Mouse (Mus musculus): Measurements from ENCODE around the gene Gpx8.
A peak's percentile ranks its signal among the peaks of the same experiment; 100 is the strongest.

Gene Gpx8

GRCm38 (mm10) chr13:113046211-113046883 lies at the start of gene Gpx8:
Gpx8 (minus strand) TSS chr13:113046410.
- DNase-seq (ENCODE audit: low read depth, low spot score), result peak; percentile 66

- no peak for DNase-seq (ENCODE audit: low read depth, low spot score)
Measured at GRCm38 (mm10) chr13:113094618-113095017, 48.4 kb upstream of the Gpx8 start.

GRCm38 (mm10) chr13:113090489-113090888 lies 44.3 kb upstream of the Gpx8 start:
- no peak for DNase-seq (ENCODE audit: low read depth, low spot score)

DNA sequence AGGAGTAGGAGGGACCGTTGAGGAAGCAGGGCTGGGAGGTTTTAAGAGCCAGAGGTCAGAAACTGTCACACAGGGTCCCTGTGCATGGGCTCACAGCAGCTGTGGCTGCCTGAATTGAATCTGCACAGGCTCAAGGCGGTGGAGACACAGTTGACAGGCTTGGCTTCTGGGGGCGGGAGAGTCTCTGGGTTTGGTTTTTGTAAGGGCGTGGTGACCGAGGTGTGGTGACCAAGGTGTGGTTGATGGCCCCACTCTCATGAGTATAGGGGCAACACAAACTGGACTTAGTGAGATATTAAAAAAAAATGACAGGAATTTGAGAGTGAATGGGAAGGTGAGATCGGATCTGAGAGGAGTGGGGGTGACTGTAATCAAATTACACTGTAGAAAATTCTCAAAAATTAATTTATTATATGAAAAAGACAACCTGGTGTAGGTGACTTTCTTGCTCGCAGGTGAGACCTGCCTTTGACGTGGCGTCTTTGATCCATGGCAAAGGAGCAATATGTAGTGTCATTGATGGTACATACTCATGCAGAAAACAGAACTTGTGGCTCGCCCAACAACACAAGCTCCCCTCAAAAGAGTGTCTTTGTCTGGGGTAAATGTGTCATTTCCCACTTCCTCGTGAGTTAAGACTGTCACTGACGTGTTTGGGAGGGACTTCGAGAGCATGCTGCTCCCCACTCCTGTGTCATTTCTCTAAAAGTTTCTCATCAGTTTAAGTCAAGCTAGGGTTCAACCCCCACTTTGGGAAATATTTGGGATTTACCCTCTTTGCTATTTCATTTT lies 41.2 kb upstream of the Gpx8 start:
- DNase-seq (ENCODE audit: low read depth, low spot score), result no peak

- no peak for DNase-seq (ENCODE audit: low read depth, low spot score)
Measured at GRCm38 (mm10) chr13:113084732-113085131, 38.5 kb upstream of the Gpx8 start.

DNA sequence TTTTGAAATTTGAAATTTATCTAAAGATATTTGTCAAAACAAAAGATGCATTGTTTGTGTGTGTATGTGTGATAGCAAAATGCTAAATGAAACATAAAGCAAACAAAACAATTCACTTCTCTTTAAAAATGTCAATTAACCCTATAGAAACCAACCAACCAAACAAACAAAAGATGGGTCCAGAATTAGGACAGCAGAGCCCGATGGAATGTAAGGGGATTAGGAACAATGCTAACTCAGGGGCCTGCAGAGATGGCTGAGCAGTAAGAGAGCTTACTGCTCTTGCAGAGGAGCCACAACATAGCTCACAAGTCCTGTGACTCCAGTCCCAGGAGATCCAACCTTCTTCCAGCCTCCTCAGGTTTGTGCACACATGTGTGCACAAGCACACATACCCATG lies 35.9 kb upstream of the Gpx8 start:
- DNase-seq (ENCODE audit: low read depth, low spot score), result no peak

DNA sequence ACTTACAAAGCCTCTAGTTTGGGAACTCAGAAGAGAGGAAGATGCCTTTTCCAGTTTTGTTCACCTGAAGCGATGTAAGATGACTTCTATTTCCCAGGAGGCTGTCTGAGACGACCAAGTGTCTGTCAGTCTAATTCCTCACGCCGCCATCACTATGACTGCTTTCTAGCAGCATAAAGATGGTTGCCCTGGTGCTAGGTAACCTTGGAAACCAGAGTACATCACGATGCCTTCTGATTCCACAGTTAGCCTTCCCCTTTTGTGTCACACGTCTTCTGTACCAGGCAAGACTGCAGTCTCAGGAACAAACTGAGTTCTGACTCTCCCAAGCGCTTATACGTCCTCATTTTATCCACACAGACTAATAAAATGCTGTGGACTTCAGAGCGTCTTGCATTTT lies 32.8 kb upstream of the Gpx8 start:
- no peak for DNase-seq (ENCODE audit: low read depth, low spot score)

DNA sequence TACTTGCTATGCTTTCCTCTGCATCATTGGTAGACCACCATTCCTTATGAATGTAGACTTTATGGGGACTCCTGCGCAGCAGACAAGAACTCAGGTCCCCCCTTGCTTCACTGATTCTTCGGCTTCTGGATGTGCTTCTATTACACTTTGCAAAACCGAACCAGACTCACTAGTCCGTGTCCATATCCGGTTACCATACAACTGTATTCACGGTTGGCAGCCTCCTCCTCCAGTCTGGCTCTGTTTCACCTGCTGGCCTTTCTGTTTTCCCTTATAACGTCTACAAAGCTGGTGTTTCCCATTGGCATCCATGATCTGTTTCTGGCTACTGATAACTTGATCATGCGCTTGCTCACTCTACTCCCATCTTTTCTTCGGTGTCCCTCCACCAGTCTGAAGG lies 18.3 kb upstream of the Gpx8 start:
- DNase-seq (ENCODE audit: low read depth, low spot score), result no peak

GRCm38 (mm10) chr13:113061746-113062145 lies 15.5 kb upstream of the Gpx8 start:
- DNase-seq (ENCODE audit: low read depth, low spot score), result no peak

- DNase-seq (ENCODE audit: low read depth, low spot score), result no peak
Measured at GRCm38 (mm10) chr13:113055826-113056225, 9.6 kb upstream of the Gpx8 start.

DNA sequence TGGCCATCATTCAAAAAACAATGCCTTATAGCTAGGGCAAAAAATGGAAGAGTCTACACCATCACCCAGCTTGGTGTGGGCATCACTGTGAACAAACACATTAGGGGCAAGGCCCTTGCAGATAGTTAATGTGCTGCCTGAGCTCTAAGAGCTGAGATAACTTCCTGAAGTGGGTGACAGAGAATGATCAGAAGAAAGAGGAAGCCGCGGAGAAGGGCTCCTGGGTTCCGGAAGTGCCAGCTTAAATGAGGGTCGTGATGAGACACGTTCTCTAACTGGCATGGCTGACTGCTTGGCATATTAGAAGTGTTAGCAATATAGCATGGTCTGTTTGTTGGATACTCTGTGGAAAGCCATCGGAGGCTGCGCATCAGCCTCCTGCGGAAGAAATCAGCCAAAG lies 8.0 kb upstream of the Gpx8 start:
- no peak for DNase-seq (ENCODE audit: low read depth, low spot score)

DNA sequence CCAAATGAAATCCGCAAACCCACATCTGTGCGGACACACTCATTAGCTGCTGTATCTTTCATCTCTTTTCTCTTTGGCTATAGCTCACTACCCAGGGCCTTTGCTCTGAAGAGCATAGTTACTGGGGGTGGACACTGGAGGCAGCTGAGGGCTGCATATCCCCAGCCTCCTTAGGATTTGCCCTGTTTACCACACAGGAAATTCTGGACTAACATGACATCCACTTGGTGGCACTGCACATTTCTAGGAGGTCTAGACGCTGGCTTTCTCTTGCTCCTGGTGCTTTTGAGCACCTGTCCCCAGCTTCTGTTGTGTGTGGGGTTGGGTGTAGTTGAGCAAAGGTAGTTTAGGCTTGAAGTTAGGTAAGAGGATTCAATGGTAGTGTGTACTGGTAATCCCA lies 1.4 kb upstream of the Gpx8 start:
- DNase-seq (ENCODE audit: low read depth, low spot score), result no peak

DNA sequence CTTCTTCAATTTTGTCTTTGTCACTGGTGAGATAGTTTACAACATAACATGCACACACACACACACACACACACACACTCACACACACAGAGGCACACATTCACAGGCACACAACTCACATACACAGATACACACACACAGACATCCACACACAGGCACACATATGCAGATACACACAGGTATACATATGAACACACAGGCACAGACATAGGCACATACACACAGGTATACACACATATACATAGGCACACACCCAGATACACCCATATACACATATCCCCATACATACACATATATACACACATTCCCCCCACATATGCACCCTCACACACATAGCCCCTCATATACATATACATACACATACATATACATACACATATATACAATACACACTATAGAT lies 808 bp upstream of the Gpx8 start:
- no peak for DNase-seq (ENCODE audit: low read depth, low spot score)

- DNase-seq (ENCODE audit: low read depth, low spot score), result no peak
Measured at GRCm38 (mm10) chr13:113045458-113046110, 626 bp downstream of the Gpx8 start.

DNA sequence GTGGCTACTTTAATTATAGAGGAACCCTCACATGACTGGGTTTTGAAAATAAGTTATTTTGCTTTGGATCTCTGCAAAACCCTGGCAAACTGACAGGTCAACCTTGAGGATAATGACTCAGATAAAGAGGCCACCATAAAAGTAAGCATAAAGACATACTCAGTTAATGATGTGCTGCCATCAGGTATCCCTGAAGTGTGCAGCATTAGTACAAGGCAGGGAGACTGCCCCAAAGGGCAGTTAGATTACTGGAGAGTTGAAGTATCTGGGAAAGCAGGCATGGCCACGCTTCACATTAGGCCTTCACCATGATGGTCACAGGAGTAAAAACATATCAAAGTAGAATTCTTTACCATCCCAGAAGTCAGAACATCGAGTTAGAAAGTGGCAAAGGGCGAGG lies 1.3 kb downstream of the Gpx8 start:
- no peak for DNase-seq (ENCODE audit: low read depth, low spot score)

- DNase-seq (ENCODE audit: low read depth, low spot score), result peak; percentile 77
Measured at GRCm38 (mm10) chr13:113035852-113036251, 10.4 kb downstream of the Gpx8 start.

DNA sequence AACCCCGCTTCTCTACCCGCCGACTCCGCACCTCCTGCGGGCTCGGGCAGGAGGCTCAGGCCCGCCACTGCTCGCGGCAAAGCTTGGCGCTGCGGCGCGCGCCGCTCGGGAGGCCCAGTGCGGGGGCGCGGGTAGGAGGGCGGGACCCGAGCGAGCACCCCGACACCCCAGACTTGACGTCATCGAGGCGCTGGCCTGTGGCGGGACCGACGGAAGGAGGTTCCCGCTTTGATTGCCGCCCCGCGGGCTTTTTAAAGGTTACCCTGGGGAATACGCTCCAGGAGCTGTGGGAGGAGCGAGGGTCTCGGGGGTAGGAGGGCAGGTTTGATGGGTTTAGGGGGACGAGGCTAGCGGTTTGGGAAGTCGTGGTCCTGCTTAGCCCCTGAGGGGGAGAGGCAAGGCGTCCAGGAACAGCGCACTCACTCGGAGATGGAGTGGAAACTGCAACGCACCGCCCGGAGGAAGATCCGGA lies 11.2 kb downstream of the Gpx8 start, which contains the start of gene Cdc20b:
TSS of gene Cdc20b (plus strand) at position 162 of the 472 bp plus-strand sequence.
- no peak for DNase-seq (ENCODE audit: low read depth, low spot score)

DNA sequence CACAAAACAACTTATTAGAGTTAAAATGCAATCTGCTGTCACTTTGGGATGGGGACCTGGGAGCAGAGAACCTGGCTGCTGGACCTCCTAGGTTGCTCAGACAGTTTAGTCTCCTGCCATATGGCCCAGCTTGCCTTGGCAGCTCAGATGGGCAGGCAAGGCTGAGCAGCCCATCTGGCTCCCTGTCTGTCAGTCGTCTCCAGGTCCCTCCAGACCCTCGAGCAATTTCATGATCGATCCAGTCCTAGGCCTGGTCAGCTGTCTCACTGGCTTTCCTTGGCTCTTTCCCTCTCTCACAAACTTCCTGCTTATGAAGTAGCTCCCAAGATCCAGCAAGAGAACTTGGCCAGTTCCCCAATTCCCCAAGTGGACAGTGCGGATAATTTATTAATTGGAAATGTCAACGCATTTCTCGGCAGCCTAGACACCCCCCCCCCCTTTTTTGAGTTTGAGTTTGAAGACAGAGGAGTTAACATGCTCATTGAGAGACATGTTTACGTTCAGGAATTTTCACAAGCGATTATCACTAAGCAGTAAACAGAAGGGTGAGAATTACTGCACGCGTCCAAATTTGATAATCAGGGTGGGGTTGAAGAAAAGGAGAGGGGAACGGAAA lies 11.8 kb downstream of the Gpx8 start:
- no peak for DNase-seq (ENCODE audit: low read depth, low spot score)

DNA sequence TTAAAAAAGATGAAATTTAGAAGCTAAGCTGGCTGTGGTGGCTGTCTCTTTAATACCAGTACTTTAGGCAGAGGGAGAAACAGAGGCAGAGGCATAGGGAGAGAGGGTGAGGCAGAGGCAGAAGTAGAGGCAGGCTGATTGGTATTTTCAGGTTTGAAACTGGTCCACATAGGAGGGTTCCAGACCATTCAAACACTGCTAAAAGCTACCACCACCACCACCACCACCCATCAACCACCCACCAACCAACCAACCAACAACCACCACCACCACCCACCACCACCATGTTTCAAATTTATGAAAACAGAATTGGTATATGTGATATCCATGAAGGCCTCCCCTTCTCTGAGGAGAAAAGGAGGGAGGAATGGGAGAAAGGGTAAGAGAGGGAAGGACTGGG lies 13.4 kb downstream of the Gpx8 start:
- DNase-seq (ENCODE audit: low read depth, low spot score), result no peak

DNA sequence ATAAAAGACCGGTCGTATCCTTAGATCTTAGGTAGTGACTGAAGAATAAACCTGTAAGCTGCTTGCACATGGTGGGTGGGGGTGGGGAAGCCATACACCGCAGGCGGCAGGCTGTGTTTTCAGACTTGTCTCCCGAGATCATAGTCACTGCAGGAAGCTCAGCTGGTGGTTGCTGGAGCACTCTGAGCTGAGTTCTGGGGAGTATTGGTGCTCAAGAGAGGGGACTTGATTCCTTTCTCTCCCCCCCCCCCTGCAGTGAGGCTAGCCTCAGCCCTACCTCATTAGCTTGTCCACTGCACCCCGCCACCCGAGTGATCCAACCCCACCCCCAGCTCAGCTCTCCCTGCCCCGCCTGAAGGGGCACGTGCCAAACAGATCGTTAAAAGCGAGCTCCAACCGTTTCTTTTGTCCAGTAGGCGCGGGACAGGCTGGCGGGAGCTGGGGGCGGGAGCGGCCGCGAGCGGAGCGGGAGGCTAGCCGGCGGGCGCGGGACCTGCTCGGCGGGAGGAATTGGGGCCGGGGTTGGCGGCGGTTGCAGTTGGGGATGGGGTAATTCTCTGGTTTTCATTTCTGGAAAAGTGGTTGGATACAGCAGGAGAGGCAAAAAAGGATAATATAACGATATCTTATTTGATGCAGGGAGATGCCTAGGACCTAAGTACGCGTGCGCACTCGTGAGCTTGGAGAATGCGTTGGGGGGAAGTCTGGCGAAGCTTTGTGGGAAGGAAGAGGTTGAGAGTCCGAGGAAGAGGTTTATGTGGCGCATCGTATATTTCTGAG lies 14.2 kb downstream of the Gpx8 start:
- DNase-seq (ENCODE audit: low read depth, low spot score), result no peak

- DNase-seq (ENCODE audit: low read depth, low spot score), result no peak
Measured at GRCm38 (mm10) chr13:113031351-113031750, 14.9 kb downstream of the Gpx8 start.
